Mouse (Mus musculus): Measurements from ENCODE around the gene Txn1.

The Txn1 gene

GRCm38 (mm10) chr4:57956029-57956960 is at the start of gene Txn1:
TSS of gene Txn1 (minus strand) at chr4:57956411.
- DNase-seq (ENCODE audit: low read depth in 1 of 2, low spot score in 2 of 2) = peak; percentile 93 to 95

DNA sequence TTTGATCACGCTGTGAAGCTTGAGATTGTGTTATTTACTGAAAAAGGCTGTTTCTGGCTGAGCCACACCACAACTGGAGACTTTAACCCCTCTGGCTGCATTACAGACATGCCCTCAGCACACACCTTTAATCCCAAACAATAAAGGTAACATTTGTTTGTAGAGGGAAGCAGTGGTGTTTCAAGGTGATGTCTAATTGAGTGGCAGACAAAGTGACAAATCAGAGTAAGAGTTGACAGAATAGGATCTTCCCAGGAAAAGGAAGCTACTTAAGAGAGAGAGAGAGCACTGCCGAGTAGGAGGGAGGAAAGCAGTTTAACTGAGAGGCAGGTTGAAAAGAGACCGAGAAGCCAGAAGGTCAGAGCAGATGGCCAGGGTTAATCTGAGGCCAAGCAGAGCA is 47.3 kb upstream of the Txn1 start:
- no peak for DNase-seq (ENCODE audit: low read depth in 1 of 2, low spot score in 2 of 2)

DNA sequence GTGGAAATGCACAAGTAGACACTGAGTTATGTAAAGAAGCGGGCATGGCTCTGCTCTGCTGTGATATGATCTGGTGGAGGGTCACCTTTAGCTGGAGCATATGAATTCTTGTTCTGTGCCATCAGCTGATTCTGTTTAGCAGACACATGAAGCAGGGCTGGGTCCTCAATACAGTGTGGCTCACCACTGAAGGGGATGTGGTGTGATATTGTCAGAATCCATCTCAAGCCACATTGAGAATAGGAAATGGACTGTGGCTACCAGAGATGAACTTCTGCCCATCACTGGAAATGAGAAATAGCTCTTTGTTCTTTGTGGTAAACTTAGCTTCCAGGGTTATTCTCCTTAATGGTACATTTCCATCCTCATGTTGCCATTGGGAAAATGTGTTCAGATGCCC is 35.2 kb upstream of the Txn1 start:
- no peak for DNase-seq (ENCODE audit: low read depth in 1 of 2, low spot score in 2 of 2)

GRCm38 (mm10) chr4:57974400-57975117 is 18.3 kb upstream of the Txn1 start:
- no peak for DNase-seq (ENCODE audit: low read depth in 1 of 2, low spot score in 2 of 2)

GRCm38 (mm10) chr4:57973592-57974268 is 17.5 kb upstream of the Txn1 start:
- no peak for DNase-seq (ENCODE audit: low read depth in 1 of 2, low spot score in 2 of 2)

- DNase-seq (ENCODE audit: low read depth in 1 of 2, low spot score in 2 of 2) = no peak
Measured at GRCm38 (mm10) chr4:57970285-57970684, 14.1 kb upstream of the Txn1 start.

DNA sequence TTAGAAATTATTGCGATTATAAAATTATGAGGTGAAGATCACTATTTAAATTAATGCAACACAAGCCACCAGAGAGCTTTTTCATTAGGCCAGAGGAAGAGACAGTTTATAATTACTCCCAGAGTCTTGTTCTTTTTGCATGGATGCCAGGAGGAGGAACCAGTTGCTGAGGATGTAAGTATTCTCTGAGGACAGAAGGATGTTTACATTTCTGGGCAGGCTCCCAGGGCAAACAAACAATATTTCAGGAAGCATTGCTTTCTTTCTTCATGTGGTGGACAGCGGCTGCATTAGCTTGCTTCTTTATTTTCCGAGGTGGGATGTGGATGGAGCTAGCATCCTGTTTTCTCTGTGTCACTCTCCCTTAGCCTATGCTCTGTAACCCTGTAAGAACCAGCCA is 11.0 kb upstream of the Txn1 start:
- DNase-seq (ENCODE audit: low read depth in 1 of 2, low spot score in 2 of 2) = no peak

DNA sequence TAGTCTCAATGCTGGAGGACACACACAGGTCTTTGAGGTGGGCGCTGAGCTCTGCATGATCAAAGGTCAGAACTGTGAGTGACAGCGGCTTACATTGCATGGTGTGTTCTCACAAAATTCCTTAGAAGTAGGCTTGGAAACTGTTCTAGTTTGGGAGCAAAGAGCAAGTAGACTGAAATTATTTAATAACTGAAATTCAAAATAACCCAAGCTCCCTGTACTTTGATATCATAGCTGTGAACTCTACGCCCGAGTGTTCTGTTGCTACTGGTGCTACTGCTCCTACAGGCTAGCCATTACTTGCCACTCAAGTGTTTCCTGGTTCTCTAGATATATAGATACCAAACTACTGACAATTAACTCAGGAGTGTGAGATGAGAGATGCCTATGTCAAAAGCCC is 9.3 kb upstream of the Txn1 start:
- DNase-seq (ENCODE audit: low read depth in 1 of 2, low spot score in 2 of 2) = no peak

- DNase-seq (ENCODE audit: low read depth in 1 of 2, low spot score in 2 of 2) = no peak
Measured at GRCm38 (mm10) chr4:57964143-57964542, 7.9 kb upstream of the Txn1 start.

DNA sequence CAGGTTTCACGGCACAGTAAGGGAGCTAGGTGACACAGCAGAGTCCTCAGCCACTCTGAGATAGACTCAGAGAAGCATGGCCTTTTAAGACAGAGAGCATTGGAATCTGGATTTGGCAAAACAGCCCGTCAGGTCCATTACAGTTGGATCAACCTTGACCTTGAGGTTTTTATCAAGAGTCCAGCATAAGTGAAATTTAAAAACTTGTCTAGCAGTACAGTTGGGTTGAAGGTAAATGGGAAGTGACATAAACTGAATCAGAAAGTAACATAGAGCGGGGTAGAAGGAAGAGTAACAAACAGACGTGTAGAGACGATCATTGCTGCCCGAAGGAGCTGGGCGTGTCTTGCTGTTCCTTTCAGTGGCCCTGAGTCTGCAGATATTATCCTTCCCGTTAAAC is 2.8 kb upstream of the Txn1 start:
- no peak for DNase-seq (ENCODE audit: low read depth in 1 of 2, low spot score in 2 of 2)

DNA sequence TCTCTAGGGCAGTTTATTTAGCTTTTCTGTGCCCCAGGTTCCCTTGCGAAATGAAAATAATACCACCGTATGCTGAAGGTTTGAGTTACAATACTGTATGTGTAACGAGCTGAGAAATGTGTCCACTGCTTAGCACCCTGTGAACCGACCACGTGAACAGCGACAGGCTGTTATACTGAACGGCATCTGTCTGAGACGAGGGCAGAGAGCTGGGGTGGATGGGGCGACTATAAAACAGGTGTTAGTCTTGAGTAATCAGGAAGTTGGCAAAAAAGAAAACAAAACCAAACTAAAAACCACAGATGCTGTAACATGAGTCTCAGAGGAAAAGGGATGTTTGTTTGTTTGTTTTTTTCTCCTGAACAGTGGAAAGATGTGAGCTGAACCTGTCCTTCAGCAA is 1.9 kb upstream of the Txn1 start:
- DNase-seq (ENCODE audit: low read depth in 1 of 2, low spot score in 2 of 2) = no peak

GRCm38 (mm10) chr4:57957200-57958085 is 1.2 kb upstream of the Txn1 start:
- no peak for DNase-seq (ENCODE audit: low read depth in 1 of 2, low spot score in 2 of 2)

DNA sequence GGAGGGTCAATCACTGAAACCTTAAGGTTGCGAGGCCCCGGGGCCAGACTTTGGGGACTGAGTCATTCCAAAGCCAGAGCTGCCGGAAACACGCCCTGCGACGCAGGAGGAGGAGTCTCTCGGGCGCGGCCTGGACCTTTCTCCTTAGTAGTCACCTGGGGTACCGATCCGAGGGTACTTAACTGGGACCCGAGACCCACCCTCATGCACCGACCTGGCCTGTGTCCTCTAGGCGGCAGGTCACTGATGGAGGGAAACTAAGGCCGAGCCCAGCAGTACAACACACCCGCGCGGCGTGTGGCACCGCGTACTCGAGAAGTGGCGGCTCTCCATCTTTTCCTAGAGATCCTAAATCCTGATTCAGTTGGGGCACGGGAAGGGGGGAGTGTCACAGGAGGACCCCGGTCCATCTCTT is 660 bp downstream of the Txn1 start:
- DNase-seq (ENCODE audit: low read depth in 1 of 2, low spot score in 2 of 2) = peak; percentile 13 to 16

- DNase-seq (ENCODE audit: low read depth in 1 of 2, low spot score in 2 of 2) = no peak
Measured at GRCm38 (mm10) chr4:57954991-57955390, 1.2 kb downstream of the Txn1 start.

DNA sequence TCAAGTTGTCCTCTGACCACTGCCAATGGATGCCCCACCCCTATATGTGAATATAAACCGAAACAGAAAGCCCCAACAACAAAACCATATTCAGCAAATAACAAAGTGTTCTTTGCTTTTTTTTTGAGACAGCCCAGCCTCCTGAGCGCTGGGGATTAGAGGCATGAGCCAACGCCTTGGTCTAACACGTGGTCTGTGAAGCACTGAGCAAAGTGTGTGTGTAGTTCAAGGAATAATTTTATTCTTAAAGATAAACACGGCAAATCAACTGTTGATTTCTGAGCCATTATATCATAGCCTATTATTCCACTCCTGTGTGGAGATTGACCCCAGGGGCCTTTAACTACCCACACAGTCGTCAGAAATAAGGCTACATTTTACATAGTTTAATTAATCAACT is 1.6 kb downstream of the Txn1 start:
- no peak for DNase-seq (ENCODE audit: low read depth in 1 of 2, low spot score in 2 of 2)

- no peak for DNase-seq (ENCODE audit: low read depth in 1 of 2, low spot score in 2 of 2)
Measured at GRCm38 (mm10) chr4:57953796-57954195, 2.4 kb downstream of the Txn1 start.

GRCm38 (mm10) chr4:57952891-57953290 is 3.3 kb downstream of the Txn1 start:
- no peak for DNase-seq (ENCODE audit: low read depth in 1 of 2, low spot score in 2 of 2)

GRCm38 (mm10) chr4:57952416-57952815 is 3.8 kb downstream of the Txn1 start:
- no peak for DNase-seq (ENCODE audit: low read depth in 1 of 2, low spot score in 2 of 2)

DNA sequence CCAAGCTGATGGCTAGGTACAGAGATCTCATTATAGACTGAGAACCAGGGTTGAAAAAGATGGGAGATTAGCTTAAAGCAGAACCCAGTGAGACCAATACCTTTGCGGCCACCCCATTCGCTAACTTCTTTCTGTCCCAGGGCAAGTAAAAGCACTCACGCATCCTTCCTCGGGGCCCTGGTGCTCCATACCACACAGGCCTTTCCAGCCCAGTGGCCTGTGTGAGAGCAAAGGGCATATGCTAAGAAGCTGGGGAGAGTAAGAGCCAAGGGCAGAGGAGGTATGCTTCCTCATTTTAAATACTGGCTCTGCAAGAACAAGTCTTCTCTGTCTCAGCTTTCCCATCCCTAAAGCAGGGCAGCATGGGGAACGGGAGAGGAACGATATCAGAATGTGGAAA is 6.3 kb downstream of the Txn1 start:
- no peak for DNase-seq (ENCODE audit: low read depth in 1 of 2, low spot score in 2 of 2)

- no peak for DNase-seq (ENCODE audit: low read depth in 1 of 2, low spot score in 2 of 2)
Measured at GRCm38 (mm10) chr4:57947476-57947875, 8.7 kb downstream of the Txn1 start.

DNA sequence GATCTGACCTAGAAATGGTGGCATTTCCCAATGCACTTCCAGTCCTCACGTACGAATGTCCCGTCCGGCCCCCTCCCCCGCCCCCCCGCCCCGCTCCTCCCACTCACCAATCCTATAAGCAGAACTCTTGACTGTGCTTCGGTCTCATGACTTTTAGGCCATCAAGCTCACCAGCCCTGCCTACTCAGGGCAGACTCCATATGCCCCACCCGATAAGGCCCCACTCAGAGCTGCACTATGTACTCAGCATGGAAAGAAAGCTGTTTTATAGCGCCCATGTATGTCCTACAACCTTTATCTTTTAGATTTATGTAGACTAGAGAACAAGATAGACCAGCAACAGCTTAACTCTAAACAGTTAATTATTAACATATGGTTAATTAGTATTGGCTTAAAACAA is 9.2 kb downstream of the Txn1 start:
- DNase-seq (ENCODE audit: low read depth in 1 of 2, low spot score in 2 of 2) = no peak

Measured in monocyte, adult 2 months (primary cell).